Mouse (Mus musculus) kidney, postnatal 4 days (tissue): ENCODE results near the gene Gdap1l1.
"Not testable (repeated sequence)": the region's sequence is repeated elsewhere in the genome, so short reads cannot be mapped to it uniquely, and the experiment has no call there.

Source experiments
- DNase-seq, 2 experiments: peaks; one replicate each; pipeline ENCODE4 v3.0.0; 2021; ENCODE audit warnings: mixed read lengths in 2 of 2

Gdap1l1 gene

GRCm38 (mm10) chr2:163438246-163438618 lies at the start of gene Gdap1l1:
Gene Gdap1l1 (plus strand): TSS chr2:163438476.
- DNase-seq: peak in 1 of 2 experiments; percentile 20

DNA sequence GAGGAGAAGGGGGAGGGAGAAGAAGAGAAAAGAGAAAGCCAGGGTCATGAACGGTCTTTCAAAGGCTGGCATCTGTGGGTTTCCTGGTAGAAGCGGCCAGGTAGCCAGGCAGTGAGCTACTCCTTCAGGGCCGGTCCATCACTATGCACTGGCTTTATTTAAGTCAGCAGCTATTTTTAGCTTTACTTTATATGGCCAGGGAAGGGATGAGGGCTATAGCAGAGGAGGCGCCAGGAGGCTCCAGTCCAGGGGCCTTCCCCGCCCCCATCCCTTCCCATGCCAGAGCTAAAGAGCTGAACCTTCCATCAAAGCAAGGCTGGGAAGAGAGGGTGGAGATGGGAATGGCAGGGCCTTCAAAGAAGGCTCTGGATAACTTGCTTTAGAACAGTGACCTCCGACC lies 45.8 kb upstream of the Gdap1l1 start:
- DNase-seq: peak in 1 of 2 experiments; percentile 52

DNA sequence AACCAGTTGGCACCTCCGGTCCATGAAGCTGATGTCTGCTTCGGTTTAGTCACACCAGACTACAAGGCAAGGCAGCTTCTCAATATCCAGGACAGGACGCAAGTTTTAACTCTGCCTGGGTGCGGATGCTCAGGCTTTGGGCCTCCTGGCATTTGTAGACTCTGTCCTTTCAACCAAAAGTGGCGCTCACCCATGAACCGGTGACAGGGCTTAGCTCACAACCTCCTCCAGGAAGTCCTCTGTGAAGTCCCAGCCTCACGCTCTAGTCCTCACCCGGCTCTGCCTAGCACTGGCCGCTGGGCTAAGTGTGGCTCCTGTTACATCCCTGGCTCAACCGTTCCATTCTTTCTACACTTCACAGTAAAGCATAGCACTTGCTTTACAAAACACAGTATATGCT lies 45.0 kb upstream of the Gdap1l1 start:
- DNase-seq: no peak

DNA sequence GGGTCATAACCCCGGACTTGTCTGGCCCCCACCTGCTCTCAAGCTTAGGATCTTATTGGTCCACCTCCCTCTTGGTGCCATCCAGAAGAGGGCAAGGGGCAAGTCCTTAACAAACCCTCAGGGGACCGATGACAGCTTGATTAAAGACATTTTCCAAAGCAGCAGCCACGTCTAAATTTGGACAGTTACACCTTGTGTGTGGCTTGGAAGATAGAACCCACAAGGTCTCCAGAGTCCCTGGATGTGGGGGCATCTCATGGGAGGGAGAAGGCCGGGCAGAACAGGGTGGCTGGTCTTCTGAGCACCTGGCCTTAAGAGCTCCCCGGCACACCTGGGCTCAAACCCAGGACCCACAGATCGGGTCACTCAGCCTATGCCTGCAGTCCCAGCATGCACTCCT lies 44.3 kb upstream of the Gdap1l1 start:
- DNase-seq: no peak

GRCm38 (mm10) chr2:163394977-163395376 lies 43.3 kb upstream of the Gdap1l1 start:
- no peak for DNase-seq

GRCm38 (mm10) chr2:163397071-163397470 lies 41.2 kb upstream of the Gdap1l1 start:
- DNase-seq: no peak

DNA sequence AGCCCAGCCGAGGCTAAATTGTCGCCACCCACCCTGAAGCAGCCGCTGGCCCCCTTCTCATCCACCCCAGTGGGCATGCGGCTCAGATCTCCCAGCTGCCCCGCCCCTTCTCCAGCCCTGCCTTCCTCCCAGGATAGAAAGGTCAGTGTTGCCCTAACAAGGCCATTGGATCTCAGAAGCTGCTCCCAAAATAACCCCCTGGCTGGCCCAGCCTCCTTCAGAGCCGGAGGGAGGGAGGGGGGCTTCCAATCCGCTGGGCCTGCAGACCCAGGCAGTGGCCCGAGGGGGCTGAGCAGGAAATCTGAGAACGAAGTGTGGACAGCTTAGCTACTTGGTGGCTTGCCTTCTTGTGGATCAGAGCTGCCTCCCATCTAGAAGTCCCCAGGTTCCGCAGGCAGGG lies 40.4 kb upstream of the Gdap1l1 start, which contains the start of gene Jph2:
TSS of gene Jph2 (minus strand) at position 89 of the 400 bp plus-strand sequence.
- DNase-seq: peak; percentile 70 to 81

- peak in 1 of 2 experiments; percentile 9 for DNase-seq
These were observed 39.5 kb upstream of the Gdap1l1 start for GRCm38 (mm10) chr2:163398770-163399169.

GRCm38 (mm10) chr2:163399222-163399621 lies 39.1 kb upstream of the Gdap1l1 start:
- peak in 1 of 2 experiments; percentile 11 for DNase-seq

DNA sequence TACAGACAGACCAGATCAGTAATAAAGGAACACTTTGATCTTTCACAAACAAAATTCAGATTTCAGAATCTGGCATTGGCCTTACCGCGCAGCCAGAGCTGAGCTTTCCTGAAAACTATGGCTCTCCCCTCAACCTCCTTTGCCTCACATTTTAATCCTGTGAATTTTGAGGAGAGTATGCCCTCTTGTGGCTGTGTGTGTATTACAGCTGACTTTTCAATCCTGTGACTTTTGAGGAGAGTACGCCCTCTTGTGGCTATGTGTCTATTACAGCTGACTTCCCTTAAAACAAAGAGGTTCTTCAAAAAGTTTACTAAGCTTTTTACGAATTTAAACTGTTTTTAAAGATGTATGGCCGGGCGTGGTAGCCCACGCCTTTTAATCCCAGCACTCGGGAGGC lies 37.1 kb upstream of the Gdap1l1 start:
- DNase-seq: peak; percentile 81 to 82

DNA sequence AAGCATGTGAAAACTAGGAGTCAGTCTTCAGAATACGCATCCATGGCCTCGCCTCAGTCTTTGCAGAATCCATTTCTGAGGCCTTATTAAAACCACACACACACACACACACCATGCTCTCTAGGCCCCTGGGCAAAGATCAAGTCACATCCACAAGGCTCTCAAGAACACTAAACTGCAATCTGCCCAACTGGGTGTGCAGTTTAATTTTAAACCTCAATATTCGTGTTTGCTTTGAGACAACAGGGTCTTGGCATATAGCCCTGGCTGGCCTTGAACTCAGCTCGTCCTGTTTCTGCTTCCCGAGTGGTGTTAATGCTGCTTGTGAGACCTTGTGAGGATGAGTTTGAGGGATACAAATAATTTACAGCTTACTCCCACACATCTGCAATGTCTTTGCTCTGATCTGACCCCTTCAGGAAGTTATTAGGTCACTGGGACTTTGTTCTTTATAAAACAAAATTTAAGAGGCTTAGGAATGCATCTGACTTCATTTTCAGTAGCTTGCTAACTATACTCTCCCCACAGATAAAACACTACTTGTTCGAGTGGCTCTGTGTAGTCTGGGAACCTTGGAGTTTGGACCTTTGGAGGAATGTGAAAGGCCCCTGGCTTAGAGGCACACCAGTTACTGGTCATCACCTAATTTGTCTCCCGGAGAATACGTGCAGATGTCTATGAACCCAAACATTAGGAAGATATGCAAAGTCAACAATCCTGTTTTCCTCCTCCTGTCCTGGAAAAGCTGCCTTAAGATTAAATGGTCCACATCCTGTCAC lies 34.0 kb upstream of the Gdap1l1 start:
- DNase-seq: peak in 1 of 2 experiments; percentile 39

- no peak for DNase-seq
These were observed 28.1 kb upstream of the Gdap1l1 start for GRCm38 (mm10) chr2:163410211-163410610.

GRCm38 (mm10) chr2:163411344-163411743 lies 26.9 kb upstream of the Gdap1l1 start:
- DNase-seq: not testable (repeated sequence)

- DNase-seq: no peak
These were observed 26.4 kb upstream of the Gdap1l1 start for GRCm38 (mm10) chr2:163411840-163412239.

GRCm38 (mm10) chr2:163412419-163412818 lies 25.9 kb upstream of the Gdap1l1 start:
- DNase-seq: no peak

- no peak for DNase-seq
These were observed 25.3 kb upstream of the Gdap1l1 start for GRCm38 (mm10) chr2:163412846-163413590.

DNA sequence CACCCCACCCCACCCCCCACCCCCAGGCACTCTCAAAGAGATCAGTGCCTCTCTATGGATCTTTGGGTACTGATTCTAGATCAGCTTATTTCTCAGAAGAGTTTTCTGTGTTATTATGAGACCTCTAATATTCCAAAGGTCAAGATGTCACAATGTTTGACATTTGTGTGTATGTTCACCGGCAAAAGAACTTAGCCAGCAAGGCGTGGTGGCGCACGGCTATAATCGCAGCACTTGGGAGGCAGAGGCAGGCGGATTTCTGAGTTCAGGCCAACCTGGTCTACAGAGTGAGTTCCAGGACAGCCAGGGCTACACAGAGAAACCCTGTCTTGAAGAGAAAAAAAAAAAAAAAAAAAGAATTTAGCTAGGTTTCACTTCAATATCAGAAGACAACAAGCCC lies 21.2 kb upstream of the Gdap1l1 start:
- no peak for DNase-seq

DNA sequence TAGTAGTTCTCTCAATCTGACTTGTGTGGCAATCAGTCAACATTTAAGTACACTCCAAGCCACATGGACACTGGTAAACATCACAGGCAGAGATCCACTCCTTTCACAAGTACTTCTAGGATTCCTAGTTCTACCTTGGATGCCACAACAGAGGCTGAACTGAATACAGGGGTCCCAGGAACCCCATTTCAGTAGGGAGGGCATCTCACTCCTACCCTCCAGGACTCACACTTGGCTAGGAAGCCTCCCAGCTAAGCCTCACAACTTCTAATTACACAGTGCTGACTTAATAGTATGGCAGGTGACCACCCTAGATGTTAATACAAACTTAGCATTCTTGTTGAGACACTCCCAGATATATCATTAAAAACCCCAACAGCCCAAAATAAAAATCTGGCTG lies 20.4 kb upstream of the Gdap1l1 start:
- no peak for DNase-seq

- peak; percentile 68 to 82 for DNase-seq
These were observed 19.4 kb upstream of the Gdap1l1 start for GRCm38 (mm10) chr2:163418841-163419345.

GRCm38 (mm10) chr2:163419346-163420045 lies 18.8 kb upstream of the Gdap1l1 start:
- peak; percentile 99 for DNase-seq

DNA sequence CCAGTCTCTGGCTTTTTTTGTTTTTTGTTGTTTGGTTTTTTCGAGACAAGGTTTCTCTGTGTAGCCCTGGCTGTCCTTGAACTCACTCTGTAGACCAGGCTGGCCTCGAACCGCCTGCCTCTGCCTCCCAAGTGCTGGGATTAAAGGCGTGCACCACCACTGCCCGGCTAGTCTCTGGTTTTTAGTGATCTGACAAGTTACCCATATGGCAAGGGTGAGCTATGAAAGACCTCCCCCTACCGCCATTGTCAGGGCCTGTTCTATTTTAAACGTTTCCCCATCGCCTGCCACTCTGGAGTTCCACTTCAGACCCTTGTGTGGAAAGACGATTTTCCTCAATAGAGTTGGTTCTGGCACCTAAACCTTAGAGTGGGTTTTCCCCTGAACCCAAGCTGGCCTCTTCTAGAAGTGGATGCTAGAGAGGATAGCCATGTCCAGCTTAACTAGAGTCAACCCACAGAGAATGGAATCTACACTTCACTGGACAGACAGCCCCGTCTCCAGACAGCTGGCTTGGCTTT lies 17.9 kb upstream of the Gdap1l1 start:
- DNase-seq: peak; percentile 3 to 15

- DNase-seq: peak in 1 of 2 experiments; percentile 9
These were observed 15.2 kb upstream of the Gdap1l1 start for GRCm38 (mm10) chr2:163422895-163423660.
